Mouse (Mus musculus) gastrocnemius, postnatal 36 days (tissue): ENCODE data around the gene Nfib. TPM values are rescaled to one million over a fixed set of nuclear protein-coding genes. Genes with fewer than 3 reads are reported as not detected.

Experiments
- DNase-seq, 2 experiments: peaks; one replicate each; pipeline ENCODE4 v3.0.0; 2022
- intact Hi-C: fragments of 180-260 bp; cut with DNase I; formaldehyde crosslinking; loops from one replicate; pipeline ENCODE4 v1.15.1; 2025
- total RNA-seq, 2 experiments: library from RNA; stranded (reverse); gene quantifications; 2 replicates each; pipeline ENCODE4 v1.2.3; 2021

Gene Nfib
- total RNA-seq, 2 experiments from 2014 or later = 74.8 to 75.9 TPM

GRCm38 (mm10) chr4:82455617-82456322 is 249.8 kb downstream of the Nfib start:
- intact Hi-C loops = no loop called here

GRCm38 (mm10) chr4:82454989-82455388 is 250.6 kb downstream of the Nfib start:
- intact Hi-C loops = no loop called here
- no peak for DNase-seq

More at GRCm38 (mm10) chr4:82455617-82456322, 249.8 kb downstream of the Nfib start:
- DNase-seq = no peak

- intact Hi-C loops = no loop called here
- no peak for DNase-seq
These were observed 252.2 kb downstream of the Nfib start for GRCm38 (mm10) chr4:82453341-82453740.

GRCm38 (mm10) chr4:82452905-82453304 is 252.6 kb downstream of the Nfib start:
- intact Hi-C loops = no loop called here

GRCm38 (mm10) chr4:82447061-82447671 is 258.4 kb downstream of the Nfib start:
- peak; percentile 86 to 87 for DNase-seq
- intact Hi-C loops = no loop called here

More at GRCm38 (mm10) chr4:82452905-82453304, 252.6 kb downstream of the Nfib start:
- DNase-seq = no peak

- intact Hi-C loops = loop anchor here (5.0 kb wide), 1 partner anchor 58 kb away; no protein-coding TSS in a partner anchor
These were observed 261.5 kb downstream of the Nfib start for GRCm38 (mm10) chr4:82444078-82444477.

GRCm38 (mm10) chr4:82443441-82443840 is 262.1 kb downstream of the Nfib start:
- intact Hi-C loops = loop anchor here (5.0 kb wide), 1 partner anchor 59 kb away; no protein-coding TSS in a partner anchor
- no peak for DNase-seq

More at GRCm38 (mm10) chr4:82444078-82444477, 261.5 kb downstream of the Nfib start:
- no peak for DNase-seq

- no peak for DNase-seq
- intact Hi-C loops = loop anchor here (5.0 kb wide), 1 partner anchor 59 kb away; no protein-coding TSS in a partner anchor
These were observed 262.5 kb downstream of the Nfib start for GRCm38 (mm10) chr4:82443003-82443402.

GRCm38 (mm10) chr4:82440606-82441005 is 264.9 kb downstream of the Nfib start:
- DNase-seq = no peak
- intact Hi-C loops = loop anchor here (5.0 kb wide), 1 partner anchor 62 kb away; no protein-coding TSS in a partner anchor

- no peak for DNase-seq
- intact Hi-C loops = loop anchor here (5.0 kb wide), 2 partner anchors 38 to 62 kb away; no protein-coding TSS in a partner anchor
These were observed 265.7 kb downstream of the Nfib start for GRCm38 (mm10) chr4:82439813-82440212.

- intact Hi-C loops = loop anchor here (5.0 kb wide), 1 partner anchor 36 kb away; no protein-coding TSS in a partner anchor
These were observed 266.9 kb downstream of the Nfib start for GRCm38 (mm10) chr4:82438631-82439030.

GRCm38 (mm10) chr4:82437533-82438318 is 267.8 kb downstream of the Nfib start:
- intact Hi-C loops = loop anchor here (5.0 kb wide), 1 partner anchor 35 kb away; no protein-coding TSS in a partner anchor
- DNase-seq = no peak

More at GRCm38 (mm10) chr4:82438631-82439030, 266.9 kb downstream of the Nfib start:
- DNase-seq = no peak

- intact Hi-C loops = loop anchor here (5.0 kb wide), 1 partner anchor 34 kb away; no protein-coding TSS in a partner anchor
- no peak for DNase-seq
These were observed 268.9 kb downstream of the Nfib start for GRCm38 (mm10) chr4:82436656-82437055.

- no peak for DNase-seq
- intact Hi-C loops = loop anchor here (5.0 kb wide), 1 partner anchor 33 kb away; no protein-coding TSS in a partner anchor
These were observed 269.8 kb downstream of the Nfib start for GRCm38 (mm10) chr4:82435716-82436115.

GRCm38 (mm10) chr4:82433926-82434705 is 271.4 kb downstream of the Nfib start:
- intact Hi-C loops = no loop called here
- DNase-seq = no peak

- intact Hi-C loops = no loop called here
- no peak for DNase-seq
These were observed 273.7 kb downstream of the Nfib start for GRCm38 (mm10) chr4:82431831-82432230.

- intact Hi-C loops = no loop called here
These were observed 274.7 kb downstream of the Nfib start for GRCm38 (mm10) chr4:82430802-82431201.

GRCm38 (mm10) chr4:82426224-82426623 is 279.3 kb downstream of the Nfib start:
- DNase-seq = no peak
- intact Hi-C loops = no loop called here

More at GRCm38 (mm10) chr4:82430802-82431201, 274.7 kb downstream of the Nfib start:
- no peak for DNase-seq

GRCm38 (mm10) chr4:82418241-82418640 is 287.3 kb downstream of the Nfib start:
- no peak for DNase-seq
- intact Hi-C loops = no loop called here

- DNase-seq = no peak
- intact Hi-C loops = no loop called here
These were observed 289.7 kb downstream of the Nfib start for GRCm38 (mm10) chr4:82415817-82416216.
